Mouse (Mus musculus) embryonic facial prominence, embryonic 14.5 days (tissue): ENCODE measurements around the gene Wnk2. TPM values are rescaled to one million over a fixed set of nuclear protein-coding genes. Genes with fewer than 3 reads are reported as not detected.

Source experiments
- ATAC-seq: fragments of 200-750 bp; cut with Nextera tagmentation; 2 replicates; pipeline ENCODE4 v1.8.0; 2017; ENCODE audit warnings: low read depth, moderate number of reproducible peaks, moderate TSS enrichment
- DNase-seq: peaks from one replicate; pipeline ENCODE4 v3.0.0-alpha.2; 2015; ENCODE audit warnings: low spot score
- H3K27ac ChIP-seq: fragments of 300-500 bp; sonication (generic); replicated peaks from 2 replicates; pipeline ENCODE4 v1.5.1; 2014; ENCODE audit warnings: low read depth, mild to moderate bottlenecking, low read length, moderate library complexity
- H3K27me3 ChIP-seq: fragments of 300-500 bp; sonication (generic); replicated peaks from 2 replicates; pipeline ENCODE4 v1.6.1; 2014; ENCODE audit warnings: low read length; ENCODE audit not compliant: control insufficient read depth, insufficient read depth
- H3K36me3 ChIP-seq: fragments of 300-500 bp; sonication (generic); 2 replicates; pipeline ENCODE4 v1.6.1; 2014; ENCODE audit warnings: low read length, mixed read lengths; ENCODE audit not compliant: control insufficient read depth, insufficient read depth
- H3K4me1 ChIP-seq: fragments of 300-500 bp; sonication (generic); 2 replicates; pipeline ENCODE4 v1.6.1; 2014; ENCODE audit warnings: antibody characterized with exemption, low read length; ENCODE audit not compliant: control insufficient read depth, insufficient read depth
- H3K4me2 ChIP-seq: fragments of 300-500 bp; sonication (generic); 2 replicates; pipeline ENCODE4 v1.6.1; 2014; ENCODE audit warnings: low read depth, mild to moderate bottlenecking, low read length, moderate library complexity, mixed read lengths
- H3K4me3 ChIP-seq: fragments of 300-500 bp; sonication (generic); 2 replicates; pipeline ENCODE4 v1.5.1; 2014; ENCODE audit warnings: low read depth, mild to moderate bottlenecking, low read length
- H3K9ac ChIP-seq: fragments of 300-500 bp; sonication (generic); 2 replicates; pipeline ENCODE4 v1.6.1; 2014; ENCODE audit warnings: low read depth, mild to moderate bottlenecking, low read length, moderate library complexity, mixed read lengths
- H3K9me3 ChIP-seq: fragments of 300-500 bp; sonication (generic); 2 replicates; pipeline ENCODE4 v1.6.1; 2016; ENCODE audit warnings: low read length; ENCODE audit not compliant: control insufficient read depth
- WGBS: fragments of 180-500 bp; shearing (Covaris S2); extraction: QIAGEN DNeasy Blood & Tissue Kit; methylation state at CpG from one replicate; pipeline ENCODE4 v1.1.7; 2014; 5-methylcytosine and 5-hydroxymethylcytosine counted together
- polyA plus RNA-seq: library from polyadenylated mRNA; unstranded; fragments of >200 nt; fragmentation: Nextera tagmentation; extraction: Ambion mirVana; gene quantifications from 2 replicates; pipeline ENCODE4 v1.2.1, GENCODE M21; 2014

The Wnk2 gene
- polyA plus RNA-seq, 1 experiment from 2014 or later = 3.1 TPM

DNA sequence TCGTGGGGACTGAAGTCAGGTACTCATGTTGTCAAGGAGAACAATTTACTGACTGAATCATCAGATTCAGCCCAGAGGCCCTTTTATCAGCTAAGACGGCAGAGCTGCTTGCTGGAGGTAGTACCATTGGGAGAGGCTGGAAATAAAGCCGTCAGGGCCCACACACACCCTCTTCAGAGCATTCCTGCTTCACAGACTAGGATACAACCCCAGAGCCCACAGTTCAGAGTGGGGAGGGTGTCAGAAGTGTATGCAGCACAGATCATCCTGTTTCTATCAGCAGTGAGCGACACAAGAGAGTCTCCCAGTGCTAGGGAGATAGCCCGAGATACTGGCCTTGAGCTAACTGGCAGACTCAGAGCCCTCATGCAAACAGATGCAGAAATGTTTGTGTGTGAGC is 35.3 kb upstream of the Wnk2 start:
- Histone ChIP-seq H3K9me3 (no peaks in the 10 kb centered on the region), H3K36me3 (no peaks in the 10 kb centered on the region), H3K9ac (peak overlapping the region; percentile 2; the same call in 1 of the 2 replicates), H3K4me3 (no peak overlapping the region), H3K4me1 (peaks cover 19% of the 10 kb centered on the region), H3K27me3 (no peaks in the 10 kb centered on the region), H3K27ac (no peak overlapping the region; the same call in 1 of the 2 replicates), H3K4me2 (no peak overlapping the region)
- ATAC-seq = no peak
- 53% methylated on average over 5 of the region's 5 CpGs for WGBS
- DNase-seq = no peak

DNA sequence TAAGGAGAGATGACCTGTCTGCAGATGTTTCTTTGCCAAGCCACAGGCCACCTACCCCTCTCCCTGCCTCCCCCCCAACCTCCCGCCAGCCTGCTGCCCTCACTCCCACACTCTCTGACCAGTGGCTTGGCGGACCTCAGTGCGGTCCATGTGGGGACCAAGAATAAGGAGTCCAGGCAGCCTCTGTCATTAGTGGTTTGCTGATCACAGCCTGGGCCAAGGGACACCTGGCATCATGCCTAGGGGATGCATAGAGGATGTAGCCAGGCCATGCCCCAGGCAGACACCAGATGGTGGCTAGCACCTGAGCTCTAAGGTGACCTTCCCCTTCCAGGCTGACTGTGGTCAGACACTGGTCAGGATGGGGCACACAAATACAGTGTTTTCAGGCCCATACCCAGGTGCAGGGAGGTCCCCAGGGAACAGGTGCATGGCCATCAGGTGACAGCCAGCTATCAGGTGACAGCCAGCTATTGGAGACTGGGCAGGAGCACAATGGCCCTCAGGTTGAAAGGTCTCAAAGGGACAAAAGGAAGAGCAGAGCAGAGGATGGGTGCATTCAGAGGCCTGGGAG is 33.7 kb upstream of the Wnk2 start:
- DNase-seq = no peak
- WGBS = 93% methylated on average over 3 of the region's 3 CpGs
- H3K9ac ChIP-seq = no peak overlapping the region
- no peaks in the 10 kb centered on the region for H3K27me3 ChIP-seq
- no peak for ATAC-seq
- no peaks in the 10 kb centered on the region for H3K36me3 ChIP-seq
- peaks cover 10% of the 10 kb centered on the region; the same call in 1 of the 2 replicates for H3K4me1 ChIP-seq
- H3K4me3 ChIP-seq = no peak overlapping the region
- H3K4me2 ChIP-seq = no peak overlapping the region
- H3K27ac ChIP-seq = no peak overlapping the region
- H3K9me3 ChIP-seq = no peaks in the 10 kb centered on the region

DNA sequence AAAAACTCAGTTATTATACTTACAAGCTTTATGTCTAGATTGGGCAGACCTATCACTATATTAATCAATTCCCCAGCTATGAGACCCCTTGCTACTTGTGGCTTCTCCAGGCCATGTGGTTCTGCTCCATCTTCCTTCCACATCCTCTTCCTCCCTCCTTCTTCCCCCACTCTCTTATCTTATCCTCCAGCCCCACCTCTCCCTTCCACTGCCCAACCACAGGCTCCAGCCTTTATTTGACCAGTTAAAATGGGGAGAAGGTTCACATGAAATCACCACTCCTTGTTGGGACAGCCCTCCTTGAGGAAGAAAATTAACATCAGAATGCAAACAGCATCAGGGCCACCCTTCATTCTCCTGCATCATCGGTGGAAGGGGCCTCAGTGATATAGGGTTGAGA is 32.9 kb upstream of the Wnk2 start:
- DNase-seq (no peak), ATAC-seq (no peak)
- no peak overlapping the region for H3K9ac ChIP-seq
- H3K27ac ChIP-seq = no peak overlapping the region
- H3K4me3 ChIP-seq = no peak overlapping the region
- no peak overlapping the region for H3K4me2 ChIP-seq
- peaks cover 10% of the 10 kb centered on the region; the same call in 1 of the 2 replicates for H3K4me1 ChIP-seq
- H3K27me3 ChIP-seq = no peaks in the 10 kb centered on the region
- H3K36me3 ChIP-seq = no peaks in the 10 kb centered on the region
- no peaks in the 10 kb centered on the region for H3K9me3 ChIP-seq
- WGBS = 78% methylated on average over 1 of the region's 1 CpGs

GRCm38 (mm10) chr13:49180274-49180673 is 32.5 kb upstream of the Wnk2 start:
- no peak for ATAC-seq

GRCm38 (mm10) chr13:49178839-49179585 is 31.2 kb upstream of the Wnk2 start:
- peak; percentile 76; the same call in 1 of the 2 replicates for ATAC-seq
- Histone ChIP-seq H3K27ac (peak overlapping the region; percentile 72), H3K4me1 (peaks cover 10% of the 10 kb centered on the region; the same call in 1 of the 2 replicates), H3K4me2 (no peak overlapping the region), H3K36me3 (no peaks in the 10 kb centered on the region), H3K27me3 (no peaks in the 10 kb centered on the region), H3K9me3 (no peaks in the 10 kb centered on the region), H3K4me3 (no peak overlapping the region), H3K9ac (no peak overlapping the region)
- peak; percentile 87 for DNase-seq
- 50% methylated on average over 19 of the region's 19 CpGs for WGBS

More at GRCm38 (mm10) chr13:49180274-49180673, 32.5 kb upstream of the Wnk2 start:
- no peak overlapping the region for H3K4me2 ChIP-seq
- H3K9me3 ChIP-seq = no peaks in the 10 kb centered on the region
- no peaks in the 10 kb centered on the region for H3K36me3 ChIP-seq
- no peak overlapping the region for H3K4me3 ChIP-seq
- WGBS = 83% methylated on average over 5 of the region's 5 CpGs
- DNase-seq = no peak
- no peaks in the 10 kb centered on the region for H3K27me3 ChIP-seq
- no peak overlapping the region for H3K9ac ChIP-seq
- H3K27ac ChIP-seq = no peak overlapping the region
- H3K4me1 ChIP-seq = peaks cover 10% of the 10 kb centered on the region; the same call in 1 of the 2 replicates

- whole genome bisulfite sequencing = 68% methylated on average over 10 of the region's 10 CpGs
- H3K4me2 ChIP-seq = no peak overlapping the region
- H3K4me1 ChIP-seq = peaks cover 10% of the 10 kb centered on the region; the same call in 1 of the 2 replicates
- H3K9me3 ChIP-seq = no peaks in the 10 kb centered on the region
- H3K9ac ChIP-seq = no peak overlapping the region
- DNase-seq = no peak
- no peak overlapping the region for H3K4me3 ChIP-seq
- H3K27ac ChIP-seq = no peak overlapping the region
- no peak for ATAC-seq
- no peaks in the 10 kb centered on the region for H3K27me3 ChIP-seq
- no peaks in the 10 kb centered on the region for H3K36me3 ChIP-seq
These were observed 27.7 kb upstream of the Wnk2 start for GRCm38 (mm10) chr13:49175509-49175908.

GRCm38 (mm10) chr13:49172971-49173596 is 25.3 kb upstream of the Wnk2 start:
- H3K4me3 ChIP-seq = no peak overlapping the region
- no peaks in the 10 kb centered on the region for H3K4me1 ChIP-seq
- H3K9ac ChIP-seq = no peak overlapping the region
- DNase-seq (peak; percentile 84), ATAC-seq (peak; percentile 83)
- H3K36me3 ChIP-seq = no peaks in the 10 kb centered on the region
- 6% methylated on average over 12 of the region's 12 CpGs for WGBS
- no peaks in the 10 kb centered on the region for H3K9me3 ChIP-seq
- H3K27ac ChIP-seq = no peak overlapping the region
- H3K27me3 ChIP-seq = no peaks in the 10 kb centered on the region
- H3K4me2 ChIP-seq = no peak overlapping the region

GRCm38 (mm10) chr13:49172335-49172734 is 24.5 kb upstream of the Wnk2 start:
- H3K9me3 ChIP-seq = no peaks in the 10 kb centered on the region
- no peak overlapping the region for H3K4me2 ChIP-seq
- no peaks in the 10 kb centered on the region for H3K4me1 ChIP-seq
- no peak for ATAC-seq
- H3K9ac ChIP-seq = no peak overlapping the region
- H3K36me3 ChIP-seq = no peaks in the 10 kb centered on the region
- WGBS = 81% methylated on average over 7 of the region's 7 CpGs
- H3K4me3 ChIP-seq = no peak overlapping the region
- no peak overlapping the region for H3K27ac ChIP-seq
- H3K27me3 ChIP-seq = no peaks in the 10 kb centered on the region
- DNase-seq = no peak
